Mouse (Mus musculus) lung, adult 2 months (tissue): ENCODE results near the gene Cdh4.

Source experiments
- CTCF ChIP-seq: fragments of 200-500 bp; IDR thresholded peaks from 2 replicates; pipeline ENCODE4 v1.5.1; 2011; ENCODE audit warnings: mild to moderate bottlenecking, low read length, control low read depth; ENCODE audit not compliant: insufficient read depth
- POLR2A ChIP-seq: fragments of 200-500 bp; IDR thresholded peaks from 2 replicates; pipeline ENCODE4 v1.6.1; 2011; ENCODE audit warnings: low read depth, mild to moderate bottlenecking, control low read depth, low read length, borderline replicate concordance; ENCODE audit errors: extremely low read depth

GRCm38 (mm10) chr2:179630720-179631119 lies 188.5 kb downstream of the Cdh4 start:
- TF ChIP-seq CTCF (no peak), POLR2A (no peak)
